In genomic region chr7:131597779-131598482, GRCm38 (mm10) we compare ENCODE assay signal across 10 mouse cellular contexts. TPM values are rescaled to one million over a fixed set of nuclear protein-coding genes. Genes with fewer than 3 reads are reported as not detected.
DNase-seq lines count a peak whose midpoint lies in the region; ATAC-seq lines count a peak whose summit lies in the region.
"Had no signal": no experiment of that assay in that cellular context is flagged by ENCODE, and none has a peak within 500 bp of the region (broad histone marks: within the 10 kb centered on the region; RNA-seq: fewer than 3 reads in every experiment).

No protein-coding gene starts in this region.

- peak overlapping the region; percentile 17; the same call in 1 of the 2 replicates for H3K9ac ChIP-seq in embryonic facial prominence, embryonic 12.5 days
- H3K9ac ChIP-seq in hindbrain, embryonic 13.5 days: peak overlapping the region; percentile 46; the same call in 1 of the 2 replicates
- H3K9ac ChIP-seq in neural tube, embryonic 11.5 days (ENCODE audit: low read length): peak overlapping the region; percentile 37

- DNase-seq in layer of hippocampus, postnatal 36 days: peak; percentile 10 to 12
- no peak for DNase-seq in layer of hippocampus, postnatal 14 days (ENCODE audit: low spot score in 2 of 2)
- DNase-seq in neural tube, embryonic 11.5 days (ENCODE audit: low spot score): peak; percentile 82
- no peak for DNase-seq in lung, postnatal 25 days (ENCODE audit: low spot score)

- no peak overlapping the region for H3K4me2 ChIP-seq in embryonic facial prominence, embryonic 12.5 days (replicated peaks)
- H3K4me2 ChIP-seq in hindbrain, embryonic 13.5 days: peak overlapping the region; percentile 23
- H3K4me2 ChIP-seq in neural tube, embryonic 11.5 days (ENCODE audit: low read depth): 0 out of 2 replicates have a peak overlapping the region, but pooled peaks have one; percentile 2

- 0 out of 2 replicates have a peak, but pooled peaks have one; percentile 35 for ATAC-seq in embryonic facial prominence, embryonic 12.5 days (ENCODE audit: insufficient number of reproducible peaks, insufficient read depth, low FRiP score, low TSS enrichment)
- peak; percentile 76; the same call in 1 of the 2 replicates for ATAC-seq in hindbrain, embryonic 13.5 days (ENCODE audit: low FRiP score)
- ATAC-seq in neural tube, embryonic 11.5 days (ENCODE audit: insufficient read depth, low FRiP score, low TSS enrichment): peak; percentile 94
- ATAC-seq in monocyte, adult 5-6 weeks (replicated peaks; ENCODE audit: insufficient number of reproducible peaks, low FRiP score, low TSS enrichment, poor library complexity, severe bottlenecking): no peak
- no peak for ATAC-seq in cerebellum, adult (ENCODE audit: insufficient number of reproducible peaks, low FRiP score, low TSS enrichment)

- peaks cover 7% of the 10 kb centered on the region; the same call in 1 of the 2 replicates for H3K27me3 ChIP-seq in embryonic facial prominence, embryonic 12.5 days
- H3K27me3 ChIP-seq in hindbrain, embryonic 13.5 days: peaks cover 70% of the 10 kb centered on the region
- H3K27me3 ChIP-seq in neural tube, embryonic 11.5 days (ENCODE audit: control insufficient read depth, insufficient read depth, low read length): peaks cover 11% of the 10 kb centered on the region

- no peaks in the 10 kb centered on the region for H3K36me3 ChIP-seq in embryonic facial prominence, embryonic 12.5 days
- H3K36me3 ChIP-seq in hindbrain, embryonic 13.5 days: no peaks in the 10 kb centered on the region
- H3K36me3 ChIP-seq in neural tube, embryonic 11.5 days (ENCODE audit: control insufficient read depth, insufficient read depth, low read length): no peaks in the 10 kb centered on the region

- peaks cover 14% of the 10 kb centered on the region; the same call in 1 of the 2 replicates for H3K4me1 ChIP-seq in embryonic facial prominence, embryonic 12.5 days
- peaks cover 22% of the 10 kb centered on the region for H3K4me1 ChIP-seq in hindbrain, embryonic 13.5 days (replicated peaks)
- peaks cover 5% of the 10 kb centered on the region for H3K4me1 ChIP-seq in neural tube, embryonic 11.5 days (ENCODE audit: control insufficient read depth, insufficient read depth, low read length)

- no peak overlapping the region for H3K27ac ChIP-seq in embryonic facial prominence, embryonic 12.5 days
- H3K27ac ChIP-seq in hindbrain, embryonic 13.5 days: peak overlapping the region; percentile 31; the same call in 1 of the 2 replicates
- H3K27ac ChIP-seq in neural tube, embryonic 11.5 days (ENCODE audit: low read depth, low read length): peak overlapping the region; percentile 45; the same call in 1 of the 2 replicates

- no peaks in the 10 kb centered on the region for H3K9me3 ChIP-seq in embryonic facial prominence, embryonic 12.5 days
- no peaks in the 10 kb centered on the region; the same call in 1 of the 2 replicates for H3K9me3 ChIP-seq in hindbrain, embryonic 13.5 days
- H3K9me3 ChIP-seq in neural tube, embryonic 11.5 days (ENCODE audit: control insufficient read depth, low read length): no peaks in the 10 kb centered on the region

- H3K4me3 ChIP-seq in embryonic facial prominence, embryonic 12.5 days: no peak overlapping the region
- H3K4me3 ChIP-seq in hindbrain, embryonic 13.5 days: no peak overlapping the region
- no peak overlapping the region for H3K4me3 ChIP-seq in neural tube, embryonic 11.5 days (ENCODE audit: low read depth, low read length)

- WGBS in embryonic facial prominence, embryonic 12.5 days: 15% methylated on average over 12 of the region's 12 CpGs
- WGBS in hindbrain, embryonic 13.5 days: 6% methylated on average over 12 of the region's 12 CpGs
- 12% methylated on average over 12 of the region's 12 CpGs for WGBS in neural tube, embryonic 11.5 days

RNA-seq across cellular contexts. Expression of gene Bub3, which starts 37.9 kb away (rescaled TPM):
- total RNA-seq in layer of hippocampus, postnatal 36 days (2021): 10 to 100 TPM; 57.4 to 61.9 TPM
- 10 to 100 TPM; 52.9 to 56.1 TPM for total RNA-seq in layer of hippocampus, postnatal 14 days (2021)
- 239 and 243 TPM in 2 replicates for polyA plus RNA-seq in embryonic facial prominence, embryonic 12.5 days (2016; fragmentation: Nextera tagmentation; extraction: Ambion mirVana)
- 178 and 200 TPM in 2 replicates for polyA plus RNA-seq in hindbrain, embryonic 13.5 days (2015; fragmentation: Nextera tagmentation; extraction: Ambion mirVana)
- 257 TPM in 2 replicates for polyA plus RNA-seq in neural tube, embryonic 11.5 days (2014; fragmentation: Nextera tagmentation; extraction: Ambion mirVana)
- 54.8 to 73.5 TPM (median 65.2 TPM) in 3 replicates for total RNA-seq in monocyte, adult 5-6 weeks (2017)

RNA-seq across cellular contexts. Expression of gene Hmx2, which starts 49.4 kb away (rescaled TPM):
- total RNA-seq in layer of hippocampus, postnatal 36 days (2021): not detected
- total RNA-seq in layer of hippocampus, postnatal 14 days (2021): not detected
- 0.38 and 0.41 TPM in 2 replicates for polyA plus RNA-seq in embryonic facial prominence, embryonic 12.5 days (2016; fragmentation: Nextera tagmentation; extraction: Ambion mirVana)
- 2.4 and 3.3 TPM in 2 replicates for polyA plus RNA-seq in hindbrain, embryonic 13.5 days (2015; fragmentation: Nextera tagmentation; extraction: Ambion mirVana)
- polyA plus RNA-seq in neural tube, embryonic 11.5 days (2014; fragmentation: Nextera tagmentation; extraction: Ambion mirVana): 1.7 and 2.9 TPM in 2 replicates
- total RNA-seq in monocyte, adult 5-6 weeks (2017): not detected in 3 replicates
- total RNA-seq: left cerebral cortex, postnatal 14 days had no signal

RNA-seq across cellular contexts. Expression of gene Hmx3, which starts 55.3 kb away (rescaled TPM):
- not detected for total RNA-seq in layer of hippocampus, postnatal 36 days (2021)
- not detected for total RNA-seq in layer of hippocampus, postnatal 14 days (2021)
- polyA plus RNA-seq in embryonic facial prominence, embryonic 12.5 days (2016; fragmentation: Nextera tagmentation; extraction: Ambion mirVana): 0.22 and 0.31 TPM in 2 replicates
- 1.3 and 1.6 TPM in 2 replicates for polyA plus RNA-seq in hindbrain, embryonic 13.5 days (2015; fragmentation: Nextera tagmentation; extraction: Ambion mirVana)
- 0.92 and 1.4 TPM in 2 replicates for polyA plus RNA-seq in neural tube, embryonic 11.5 days (2014; fragmentation: Nextera tagmentation; extraction: Ambion mirVana)
- total RNA-seq in monocyte, adult 5-6 weeks (2017): not detected in 3 replicates
- total RNA-seq: ES-E14; left cerebral cortex, postnatal 14 days had no signal

Comparison
In these comparisons a context has a peak if more than half of its experiments do, and no peak if none do; other contexts are left out.
1. DNase-seq: peak in layer of hippocampus, postnatal 36 days (2 of 2) and neural tube, embryonic 11.5 days (single experiment); none in layer of hippocampus, postnatal 14 days (0 of 2) and lung, postnatal 25 days (single experiment).
2. ATAC-seq: peak in embryonic facial prominence, embryonic 12.5 days (single experiment), hindbrain, embryonic 13.5 days (single experiment) and neural tube, embryonic 11.5 days (single experiment); none in monocyte, adult 5-6 weeks (single experiment) and cerebellum, adult (single experiment).
3. Peak in every context shown above with its lines, with median percentiles within 50 percentile points of each other: H3K9ac ChIP-seq.